Mouse (Mus musculus) forebrain, embryonic 13.5 days (tissue): ENCODE measurements around the gene Gjb4. TPM values are rescaled to one million over a fixed set of nuclear protein-coding genes. Genes with fewer than 3 reads are reported as not detected.
A peak's percentile ranks its signal among the peaks of the same experiment; 100 is the strongest.

Experiments used
- ATAC-seq: fragments of 200-750 bp; cut with Nextera tagmentation; 2 replicates; pipeline ENCODE4 v1.8.0; 2017
- H3K27ac ChIP-seq: fragments of 300-500 bp; sonication (generic); 2 replicates; pipeline ENCODE4 v1.5.1; 2015; ENCODE audit warnings: inconsistent platforms, mild to moderate bottlenecking, moderate library complexity
- H3K27me3 ChIP-seq: fragments of 300-500 bp; sonication (generic); 2 replicates; pipeline ENCODE4 v1.6.1; 2015; ENCODE audit warnings: mild to moderate bottlenecking, inconsistent platforms
- H3K36me3 ChIP-seq: fragments of 300-500 bp; sonication (generic); 2 replicates; pipeline ENCODE4 v1.6.1; 2015; ENCODE audit warnings: mild to moderate bottlenecking, inconsistent platforms; ENCODE audit not compliant: poor library complexity, severe bottlenecking
- H3K4me1 ChIP-seq: fragments of 300-500 bp; sonication (generic); 2 replicates; pipeline ENCODE4 v1.6.1; 2015; ENCODE audit warnings: inconsistent platforms
- H3K4me2 ChIP-seq: fragments of 300-500 bp; sonication (generic); 2 replicates; pipeline ENCODE4 v1.6.1; 2015; ENCODE audit warnings: inconsistent platforms, mild to moderate bottlenecking, moderate library complexity
- H3K4me3 ChIP-seq: fragments of 300-500 bp; sonication (generic); 2 replicates; pipeline ENCODE4 v1.5.1; 2015; ENCODE audit warnings: mild to moderate bottlenecking, inconsistent platforms
- H3K9ac ChIP-seq: fragments of 300-500 bp; sonication (generic); 2 replicates; pipeline ENCODE4 v1.6.1; 2015; ENCODE audit warnings: mild to moderate bottlenecking, inconsistent platforms
- H3K9me3 ChIP-seq: fragments of 300-500 bp; sonication (generic); replicated peaks from 2 replicates; pipeline ENCODE4 v1.6.1; 2016; ENCODE audit warnings: inconsistent platforms
- WGBS: fragments of 180-500 bp; shearing (Covaris S2); methylation state at CpG from one replicate; pipeline ENCODE4 v1.1.7; 2015; 5-methylcytosine and 5-hydroxymethylcytosine counted together
- polyA plus RNA-seq: library from polyadenylated mRNA; unstranded; fragments of >200 nt; fragmentation: Nextera tagmentation; extraction: Ambion mirVana; gene quantifications from 2 replicates; pipeline ENCODE4 v1.2.1, GENCODE M21; 2015

Gjb4 gene
- polyA plus RNA-seq, result not detected in 2 replicates

- no peak for ATAC-seq
- 43% methylated on average over 8 of the region's 8 CpGs for WGBS
Measured at GRCm38 (mm10) chr4:127353951-127354438, at the start of gene Gjb4. Gjb4 (minus strand) TSS chr4:127354081.

GRCm38 (mm10) chr4:127402614-127403013, 48.7 kb upstream of the Gjb4 start:
- Histone ChIP-seq H3K27me3 (no peaks in the 10 kb centered on the region; the same call in 1 of the 2 replicates), H3K4me1 (no peaks in the 10 kb centered on the region), H3K36me3 (no peaks in the 10 kb centered on the region), H3K27ac (no peak overlapping the region), H3K4me2 (no peak overlapping the region), H3K9ac (no peak overlapping the region), H3K9me3 (no peaks in the 10 kb centered on the region), H3K4me3 (no peak overlapping the region)
- ATAC-seq, result peak; percentile 71
- WGBS, result 65% methylated on average over 3 of the region's 3 CpGs

More at GRCm38 (mm10) chr4:127353951-127354438, at the start of gene Gjb4:
- Histone ChIP-seq H3K36me3 (no peaks in the 10 kb centered on the region), H3K9me3 (no peaks in the 10 kb centered on the region), H3K9ac (no peak within 1 kb of the TSS), H3K4me1 (0 out of 2 replicates have a peak, but pooled peaks cover 9% of the 10 kb centered on the region), H3K27me3 (no peaks in the 10 kb centered on the region), H3K27ac (no peak within 1 kb of the TSS), H3K4me3 (no peak within 1 kb of the TSS), H3K4me2 (no peak within 1 kb of the TSS)

DNA sequence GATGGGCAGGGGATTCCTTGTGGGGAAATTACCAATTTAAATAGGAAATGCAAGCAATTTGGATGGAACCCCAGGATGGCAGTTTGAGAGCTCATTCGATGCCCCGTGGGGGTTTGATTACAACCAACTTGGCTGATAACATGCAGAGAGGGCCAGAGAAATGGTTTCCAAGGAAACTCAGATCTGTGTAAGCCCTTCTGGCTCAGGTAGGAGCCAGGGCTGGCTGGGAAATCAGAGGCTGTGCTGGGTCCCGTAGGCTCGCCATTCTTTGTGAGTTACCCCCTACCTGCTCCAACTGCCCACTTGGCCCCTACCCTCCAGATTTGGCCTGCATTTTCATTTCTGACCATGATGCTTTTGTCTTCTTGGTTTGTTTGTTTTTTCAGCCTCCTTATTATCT, 48.3 kb upstream of the Gjb4 start:
- Histone ChIP-seq H3K4me2 (no peak overlapping the region), H3K27me3 (no peaks in the 10 kb centered on the region; the same call in 1 of the 2 replicates), H3K27ac (no peak overlapping the region), H3K9ac (no peak overlapping the region), H3K9me3 (no peaks in the 10 kb centered on the region), H3K36me3 (no peaks in the 10 kb centered on the region), H3K4me1 (no peaks in the 10 kb centered on the region), H3K4me3 (no peak overlapping the region)
- ATAC-seq, result no peak
- WGBS, result 81% methylated on average over 4 of the region's 4 CpGs

GRCm38 (mm10) chr4:127400165-127401145, 46.6 kb upstream of the Gjb4 start:
- WGBS, result 78% methylated on average over 11 of the region's 11 CpGs
- no peak for ATAC-seq
- no peaks in the 10 kb centered on the region; the same call in 1 of the 2 replicates for H3K27me3 ChIP-seq
- no peak overlapping the region for H3K27ac ChIP-seq
- no peak overlapping the region for H3K9ac ChIP-seq
- H3K4me3 ChIP-seq, result no peak overlapping the region
- no peaks in the 10 kb centered on the region for H3K36me3 ChIP-seq
- no peaks in the 10 kb centered on the region for H3K9me3 ChIP-seq
- no peaks in the 10 kb centered on the region for H3K4me1 ChIP-seq
- H3K4me2 ChIP-seq, result no peak overlapping the region

- no peak overlapping the region for H3K4me3 ChIP-seq
- 87% methylated on average over 4 of the region's 4 CpGs for WGBS
- H3K9ac ChIP-seq, result no peak overlapping the region
- no peak overlapping the region for H3K4me2 ChIP-seq
- no peak overlapping the region for H3K27ac ChIP-seq
- H3K9me3 ChIP-seq, result 0 out of 2 replicates have a peak, but pooled peaks cover 4% of the 10 kb centered on the region
- no peak for ATAC-seq
- no peaks in the 10 kb centered on the region for H3K4me1 ChIP-seq
- no peaks in the 10 kb centered on the region for H3K36me3 ChIP-seq
- no peaks in the 10 kb centered on the region; the same call in 1 of the 2 replicates for H3K27me3 ChIP-seq
Measured at GRCm38 (mm10) chr4:127395591-127395990, 41.7 kb upstream of the Gjb4 start.

DNA sequence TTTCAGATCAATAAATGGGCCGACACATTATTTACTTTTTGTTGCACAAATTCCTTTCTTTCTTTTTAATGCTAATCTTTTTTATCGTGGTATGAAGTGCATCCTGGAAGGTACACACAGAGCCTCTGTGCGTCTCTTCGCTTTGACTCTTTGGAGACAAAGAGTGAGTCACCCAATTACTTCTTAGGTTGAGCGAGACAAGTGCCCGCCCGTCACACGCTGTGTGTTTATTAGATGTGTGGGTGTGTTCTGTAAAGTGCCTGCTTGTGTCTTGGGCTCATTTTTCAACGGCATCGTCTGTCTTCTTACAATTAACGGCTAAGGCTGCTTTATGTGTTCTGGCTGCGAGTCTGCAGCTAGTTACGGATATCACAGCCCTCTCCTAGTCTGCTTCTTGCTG, 35.8 kb upstream of the Gjb4 start:
- H3K9ac ChIP-seq, result no peak overlapping the region
- H3K4me2 ChIP-seq, result peak overlapping the region; percentile 34
- no peak overlapping the region for H3K4me3 ChIP-seq
- no peaks in the 10 kb centered on the region for H3K36me3 ChIP-seq
- peaks cover 9% of the 10 kb centered on the region; the same call in 1 of the 2 replicates for H3K4me1 ChIP-seq
- no peak for ATAC-seq
- H3K27me3 ChIP-seq, result no peaks in the 10 kb centered on the region
- no peak overlapping the region for H3K27ac ChIP-seq
- 24% methylated on average over 13 of the region's 13 CpGs for WGBS
- 0 out of 2 replicates have a peak, but pooled peaks cover 4% of the 10 kb centered on the region for H3K9me3 ChIP-seq

- H3K9me3 ChIP-seq, result no peaks in the 10 kb centered on the region
- no peak overlapping the region for H3K9ac ChIP-seq
- H3K27me3 ChIP-seq, result no peaks in the 10 kb centered on the region
- 35% methylated on average over 4 of the region's 4 CpGs for WGBS
- H3K4me3 ChIP-seq, result no peak overlapping the region
- ATAC-seq, result no peak
- H3K4me1 ChIP-seq, result peaks cover 5% of the 10 kb centered on the region; the same call in 1 of the 2 replicates
- H3K36me3 ChIP-seq, result no peaks in the 10 kb centered on the region
- no peak overlapping the region for H3K4me2 ChIP-seq
- no peak overlapping the region for H3K27ac ChIP-seq
Measured at GRCm38 (mm10) chr4:127377344-127377743, 23.5 kb upstream of the Gjb4 start.

DNA sequence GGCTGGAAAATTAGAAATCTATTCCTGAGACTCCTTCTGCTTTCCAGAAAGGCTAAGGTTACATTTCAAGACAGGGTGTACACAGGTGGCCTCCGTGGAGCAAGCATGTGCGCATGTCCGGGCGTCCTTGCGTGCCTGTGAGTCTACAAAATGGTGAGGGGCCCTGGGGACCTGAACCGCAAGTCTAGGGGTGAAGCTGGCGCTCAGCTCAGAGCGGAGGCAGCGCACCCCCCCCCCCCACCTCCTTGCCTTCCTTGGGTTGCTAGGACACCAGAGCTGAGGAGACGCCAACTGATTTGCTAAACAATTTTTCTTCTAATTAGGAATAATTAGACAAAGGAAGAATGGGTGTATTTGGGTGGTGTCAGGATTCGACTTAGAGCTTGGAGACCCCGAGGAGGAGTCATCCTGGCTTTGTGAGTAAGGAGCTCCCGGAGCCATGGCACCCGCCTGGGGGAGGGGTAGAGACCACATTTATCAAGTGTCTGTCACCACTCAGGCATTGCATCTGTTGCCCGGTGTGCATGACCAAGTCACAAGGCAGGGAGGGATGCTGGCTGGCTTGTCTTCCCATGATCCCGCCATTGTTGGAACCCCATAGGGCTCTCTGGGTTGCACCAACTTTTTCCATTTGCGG, 21.8 kb upstream of the Gjb4 start:
- H3K4me2 ChIP-seq, result no peak overlapping the region
- no peaks in the 10 kb centered on the region for H3K27me3 ChIP-seq
- peaks cover 5% of the 10 kb centered on the region; the same call in 1 of the 2 replicates for H3K4me1 ChIP-seq
- H3K4me3 ChIP-seq, result no peak overlapping the region
- no peak for ATAC-seq
- H3K9ac ChIP-seq, result no peak overlapping the region
- WGBS, result 66% methylated on average over 17 of the region's 17 CpGs
- no peaks in the 10 kb centered on the region for H3K9me3 ChIP-seq
- H3K36me3 ChIP-seq, result no peaks in the 10 kb centered on the region
- H3K27ac ChIP-seq, result no peak overlapping the region

GRCm38 (mm10) chr4:127374645-127375044, 20.8 kb upstream of the Gjb4 start:
- Histone ChIP-seq H3K27me3 (no peaks in the 10 kb centered on the region), H3K9me3 (no peaks in the 10 kb centered on the region), H3K27ac (no peak overlapping the region), H3K4me2 (no peak overlapping the region), H3K4me3 (no peak overlapping the region), H3K4me1 (peaks cover 5% of the 10 kb centered on the region; the same call in 1 of the 2 replicates), H3K9ac (no peak overlapping the region), H3K36me3 (no peaks in the 10 kb centered on the region)
- 79% methylated on average over 4 of the region's 4 CpGs for WGBS
- no peak for ATAC-seq

DNA sequence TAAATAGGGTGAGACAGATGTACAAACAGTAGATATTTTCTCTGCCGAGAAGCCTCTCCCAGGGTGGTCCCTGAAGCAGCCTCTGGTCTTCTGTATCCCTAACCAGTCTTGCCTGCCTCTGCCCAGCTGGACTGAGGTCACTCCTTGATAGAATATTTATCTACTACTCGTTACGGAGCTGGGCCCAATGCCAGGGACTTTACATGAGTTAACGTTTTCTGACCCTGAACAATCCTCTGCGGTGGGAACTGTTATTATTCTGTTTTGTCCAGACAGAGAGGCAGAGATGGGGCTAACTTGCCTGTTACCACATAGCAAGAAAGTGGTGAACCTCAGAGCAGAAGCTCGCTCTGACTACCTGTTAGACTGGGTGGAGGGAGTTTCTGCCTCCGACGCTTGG, 19.6 kb upstream of the Gjb4 start:
- no peaks in the 10 kb centered on the region for H3K27me3 ChIP-seq
- H3K4me2 ChIP-seq, result no peak overlapping the region
- 63% methylated on average over 8 of the region's 8 CpGs for WGBS
- no peak overlapping the region for H3K4me3 ChIP-seq
- no peak for ATAC-seq
- no peak overlapping the region for H3K9ac ChIP-seq
- no peaks in the 10 kb centered on the region for H3K9me3 ChIP-seq
- peaks cover 7% of the 10 kb centered on the region for H3K4me1 ChIP-seq
- H3K27ac ChIP-seq, result no peak overlapping the region
- no peaks in the 10 kb centered on the region for H3K36me3 ChIP-seq

GRCm38 (mm10) chr4:127371546-127371945, 17.7 kb upstream of the Gjb4 start:
- no peak overlapping the region for H3K9ac ChIP-seq
- H3K4me1 ChIP-seq, result peaks cover 8% of the 10 kb centered on the region
- no peaks in the 10 kb centered on the region for H3K9me3 ChIP-seq
- WGBS, result 71% methylated on average over 5 of the region's 5 CpGs
- no peaks in the 10 kb centered on the region for H3K36me3 ChIP-seq
- H3K27me3 ChIP-seq, result no peaks in the 10 kb centered on the region
- no peak overlapping the region for H3K27ac ChIP-seq
- no peak overlapping the region for H3K4me3 ChIP-seq
- no peak for ATAC-seq
- H3K4me2 ChIP-seq, result no peak overlapping the region

- no peak for ATAC-seq
- 51% methylated on average over 2 of the region's 2 CpGs for WGBS
- no peaks in the 10 kb centered on the region for H3K36me3 ChIP-seq
Measured at GRCm38 (mm10) chr4:127370447-127370846, 16.6 kb upstream of the Gjb4 start.

More at GRCm38 (mm10) chr4:127370447-127370846, 16.6 kb upstream of the Gjb4 start:
- Histone ChIP-seq H3K4me3 (no peak overlapping the region), H3K27ac (no peak overlapping the region), H3K9ac (no peak overlapping the region), H3K27me3 (peaks cover 2% of the 10 kb centered on the region; the same call in 1 of the 2 replicates), H3K4me1 (peaks cover 7% of the 10 kb centered on the region), H3K4me2 (no peak overlapping the region), H3K9me3 (no peaks in the 10 kb centered on the region)
